Mouse (Mus musculus) midbrain, embryonic 11.5 days (tissue): Measurements from ENCODE around the gene Cald1. TPM values are rescaled to one million over a fixed set of nuclear protein-coding genes. Genes with fewer than 3 reads are reported as not detected.

Experiments used
- ATAC-seq: fragments of 200-750 bp; cut with Nextera tagmentation; 2 replicates; pipeline ENCODE4 v1.8.0; 2017; ENCODE audit warnings: moderate TSS enrichment, moderate library complexity; ENCODE audit not compliant: low FRiP score
- DNase-seq: peaks from one replicate; pipeline ENCODE4 v3.0.0; 2015; ENCODE audit warnings: low spot score; ENCODE audit errors: missing footprints
- H3K27ac ChIP-seq: fragments of 300-500 bp; sonication (generic); 2 replicates; pipeline ENCODE4 v1.5.1; 2014; ENCODE audit warnings: low read depth, low read length
- H3K27me3 ChIP-seq: fragments of 300-500 bp; sonication (generic); 2 replicates; pipeline ENCODE4 v1.6.1; 2014; ENCODE audit warnings: mild to moderate bottlenecking, low read length, moderate library complexity, mixed read lengths; ENCODE audit not compliant: control insufficient read depth, insufficient read depth
- H3K36me3 ChIP-seq: fragments of 300-500 bp; sonication (generic); 2 replicates; pipeline ENCODE4 v1.6.1; 2014; ENCODE audit warnings: mild to moderate bottlenecking, low read length, moderate library complexity, mixed read lengths; ENCODE audit not compliant: control insufficient read depth, insufficient read depth
- H3K4me1 ChIP-seq: fragments of 300-500 bp; sonication (generic); 2 replicates; pipeline ENCODE4 v1.6.1; 2014; ENCODE audit warnings: low read length; ENCODE audit not compliant: control insufficient read depth, insufficient read depth
- H3K4me2 ChIP-seq: fragments of 300-500 bp; sonication (generic); 2 replicates; pipeline ENCODE4 v1.6.1; 2014; ENCODE audit warnings: mild to moderate bottlenecking, moderate library complexity
- H3K4me3 ChIP-seq: fragments of 300-500 bp; sonication (generic); 2 replicates; pipeline ENCODE4 v1.5.1; 2014; ENCODE audit warnings: low read depth, low read length
- H3K9ac ChIP-seq: fragments of 300-500 bp; sonication (generic); 2 replicates; pipeline ENCODE4 v1.6.1; 2014; ENCODE audit warnings: low read length
- H3K9me3 ChIP-seq: fragments of 300-500 bp; sonication (generic); 2 replicates; pipeline ENCODE4 v1.6.1; 2016; ENCODE audit warnings: low read length; ENCODE audit not compliant: control insufficient read depth
- WGBS: fragments of 180-500 bp; shearing (Covaris S2); extraction: QIAGEN DNeasy Blood & Tissue Kit; methylation state at CpG from one replicate; pipeline ENCODE4 v1.1.7; 2014; 5-methylcytosine and 5-hydroxymethylcytosine counted together
- polyA plus RNA-seq: library from polyadenylated mRNA; unstranded; fragments of >200 nt; fragmentation: Nextera tagmentation; extraction: Ambion mirVana; gene quantifications from 2 replicates; pipeline ENCODE4 v1.2.1, GENCODE M21; 2014

Cald1 gene
- polyA plus RNA-seq, 1 experiment from 2014 or later, result 134 TPM

- DNase-seq (no peak), ATAC-seq (no peak)
- Histone ChIP-seq H3K9me3 (no peaks in the 10 kb centered on the region), H3K27ac (no peak overlapping the region), H3K36me3 (no peaks in the 10 kb centered on the region), H3K4me3 (no peak overlapping the region), H3K27me3 (no peaks in the 10 kb centered on the region), H3K4me1 (no peaks in the 10 kb centered on the region), H3K4me2 (no peak overlapping the region), H3K9ac (no peak overlapping the region)
- 79% methylated on average over 5 of the region's 5 CpGs for WGBS
Observed at GRCm38 (mm10) chr6:34648017-34648787, 49.9 kb downstream of the Cald1 start.

- no peak overlapping the region for H3K4me3 ChIP-seq
- 81% methylated on average over 7 of the region's 7 CpGs for WGBS
- H3K27me3 ChIP-seq, result no peaks in the 10 kb centered on the region
- no peaks in the 10 kb centered on the region for H3K4me1 ChIP-seq
- no peak overlapping the region for H3K9ac ChIP-seq
- no peaks in the 10 kb centered on the region for H3K36me3 ChIP-seq
- H3K4me2 ChIP-seq, result no peak overlapping the region
- no peak for ATAC-seq
- no peaks in the 10 kb centered on the region for H3K9me3 ChIP-seq
- H3K27ac ChIP-seq, result no peak overlapping the region
- DNase-seq, result no peak
Observed at GRCm38 (mm10) chr6:34651298-34651697, 53.0 kb downstream of the Cald1 start.

GRCm38 (mm10) chr6:34655719-34656118 lies 57.4 kb downstream of the Cald1 start:
- 78% methylated on average over 3 of the region's 3 CpGs for WGBS
- H3K4me2 ChIP-seq, result no peak overlapping the region
- DNase-seq, result no peak
- H3K9me3 ChIP-seq, result no peaks in the 10 kb centered on the region
- H3K27ac ChIP-seq, result no peak overlapping the region
- H3K9ac ChIP-seq, result no peak overlapping the region
- H3K27me3 ChIP-seq, result no peaks in the 10 kb centered on the region
- no peak overlapping the region for H3K4me3 ChIP-seq
- no peaks in the 10 kb centered on the region for H3K4me1 ChIP-seq
- no peaks in the 10 kb centered on the region for H3K36me3 ChIP-seq
- ATAC-seq, result no peak

GRCm38 (mm10) chr6:34658791-34659190 lies 60.5 kb downstream of the Cald1 start:
- WGBS, result 86% methylated on average over 5 of the region's 5 CpGs
- peak; percentile 39 for DNase-seq

GRCm38 (mm10) chr6:34660724-34661123 lies 62.4 kb downstream of the Cald1 start:
- no peak overlapping the region for H3K9ac ChIP-seq
- no peaks in the 10 kb centered on the region for H3K27me3 ChIP-seq
- H3K27ac ChIP-seq, result no peak overlapping the region
- no peak overlapping the region for H3K4me2 ChIP-seq
- no peaks in the 10 kb centered on the region for H3K9me3 ChIP-seq
- no peaks in the 10 kb centered on the region for H3K4me1 ChIP-seq
- ATAC-seq (no peak), DNase-seq (no peak)
- H3K36me3 ChIP-seq, result no peaks in the 10 kb centered on the region
- no peak overlapping the region for H3K4me3 ChIP-seq
- 65% methylated on average over 8 of the region's 8 CpGs for WGBS

More at GRCm38 (mm10) chr6:34658791-34659190, 60.5 kb downstream of the Cald1 start:
- ATAC-seq, result no peak
- H3K9ac ChIP-seq, result no peak overlapping the region
- no peak overlapping the region for H3K4me2 ChIP-seq
- H3K36me3 ChIP-seq, result no peaks in the 10 kb centered on the region
- no peaks in the 10 kb centered on the region for H3K9me3 ChIP-seq
- H3K4me3 ChIP-seq, result no peak overlapping the region
- H3K27me3 ChIP-seq, result no peaks in the 10 kb centered on the region
- H3K27ac ChIP-seq, result no peak overlapping the region
- H3K4me1 ChIP-seq, result no peaks in the 10 kb centered on the region

- H3K4me3 ChIP-seq, result no peak overlapping the region
- H3K27me3 ChIP-seq, result no peaks in the 10 kb centered on the region
- H3K36me3 ChIP-seq, result no peaks in the 10 kb centered on the region
- ATAC-seq (no peak), DNase-seq (peak; percentile 54)
- H3K4me2 ChIP-seq, result no peak overlapping the region
- H3K4me1 ChIP-seq, result no peaks in the 10 kb centered on the region
- WGBS, result 79% methylated on average over 6 of the region's 6 CpGs
- H3K9ac ChIP-seq, result no peak overlapping the region
- no peaks in the 10 kb centered on the region for H3K9me3 ChIP-seq
- H3K27ac ChIP-seq, result no peak overlapping the region
Observed at GRCm38 (mm10) chr6:34662626-34663025, 64.3 kb downstream of the Cald1 start.

- Histone ChIP-seq H3K9ac (no peak overlapping the region), H3K36me3 (no peaks in the 10 kb centered on the region), H3K9me3 (no peaks in the 10 kb centered on the region), H3K4me2 (no peak overlapping the region), H3K4me3 (no peak overlapping the region), H3K27ac (no peak overlapping the region), H3K4me1 (no peaks in the 10 kb centered on the region), H3K27me3 (no peaks in the 10 kb centered on the region)
- no peak for ATAC-seq
- DNase-seq, result no peak
- WGBS, result 91% methylated on average over 4 of the region's 4 CpGs
Observed at GRCm38 (mm10) chr6:34664291-34664690, 66.0 kb downstream of the Cald1 start.

- ATAC-seq (no peak), DNase-seq (no peak)
- Histone ChIP-seq H3K4me1 (no peaks in the 10 kb centered on the region), H3K4me2 (no peak overlapping the region), H3K9me3 (no peaks in the 10 kb centered on the region), H3K4me3 (no peak overlapping the region), H3K36me3 (no peaks in the 10 kb centered on the region), H3K27ac (no peak overlapping the region), H3K27me3 (no peaks in the 10 kb centered on the region), H3K9ac (no peak overlapping the region)
- 83% methylated on average over 5 of the region's 5 CpGs for WGBS
Observed at GRCm38 (mm10) chr6:34664749-34665148, 66.4 kb downstream of the Cald1 start.

- no peak for ATAC-seq
- Histone ChIP-seq H3K4me3 (no peak overlapping the region), H3K4me2 (no peak overlapping the region), H3K27ac (no peak overlapping the region), H3K9ac (no peak overlapping the region), H3K4me1 (no peaks in the 10 kb centered on the region), H3K36me3 (no peaks in the 10 kb centered on the region), H3K27me3 (no peaks in the 10 kb centered on the region), H3K9me3 (no peaks in the 10 kb centered on the region)
- DNase-seq, result peak; percentile 72
- WGBS, result 85% methylated on average over 5 of the region's 5 CpGs
Observed at GRCm38 (mm10) chr6:34668739-34669254, 70.5 kb downstream of the Cald1 start.
